Mouse (Mus musculus) hindbrain, embryonic 16.5 days (tissue): ENCODE results near the gene Sbf2. TPM values are rescaled to one million over a fixed set of nuclear protein-coding genes. Genes with fewer than 3 reads are reported as not detected.

ENCODE experiments used
- ATAC-seq: fragments of 200-750 bp; cut with Nextera tagmentation; 2 replicates; pipeline ENCODE4 v1.8.0; 2017; ENCODE audit warnings: moderate TSS enrichment, moderate library complexity
- H3K27ac ChIP-seq: fragments of 300-500 bp; sonication (generic); 2 replicates; pipeline ENCODE4 v1.5.1; 2014; ENCODE audit warnings: low read depth, mild to moderate bottlenecking, control low read depth, low read length, moderate library complexity
- H3K27me3 ChIP-seq: fragments of 300-500 bp; sonication (generic); replicated peaks from 2 replicates; pipeline ENCODE4 v1.6.1; 2014; ENCODE audit warnings: low read length; ENCODE audit not compliant: control insufficient read depth, insufficient read depth
- H3K36me3 ChIP-seq: fragments of 300-500 bp; sonication (generic); 2 replicates; pipeline ENCODE4 v1.6.1; 2014; ENCODE audit warnings: mild to moderate bottlenecking, low read length, moderate library complexity, mixed read lengths; ENCODE audit not compliant: control insufficient read depth, insufficient read depth
- H3K4me1 ChIP-seq: fragments of 300-500 bp; sonication (generic); 2 replicates; pipeline ENCODE4 v1.6.1; 2014; ENCODE audit warnings: low read depth, low read length; ENCODE audit not compliant: control insufficient read depth, insufficient read depth
- H3K4me2 ChIP-seq: fragments of 300-500 bp; sonication (generic); 2 replicates; pipeline ENCODE4 v1.6.1; 2014; ENCODE audit warnings: mild to moderate bottlenecking, low read length, control low read depth, moderate library complexity
- H3K4me3 ChIP-seq: fragments of 300-500 bp; sonication (generic); 2 replicates; pipeline ENCODE4 v1.5.1; 2014; ENCODE audit warnings: mild to moderate bottlenecking, low read length, control low read depth, moderate library complexity
- H3K9ac ChIP-seq: fragments of 300-500 bp; sonication (generic); 2 replicates; pipeline ENCODE4 v1.6.1; 2014; ENCODE audit warnings: low read depth, mild to moderate bottlenecking, control low read depth, low read length, moderate library complexity
- H3K9me3 ChIP-seq: fragments of 300-500 bp; sonication (generic); 2 replicates; pipeline ENCODE4 v1.6.1; 2014; ENCODE audit warnings: mild to moderate bottlenecking, low read length, moderate library complexity; ENCODE audit not compliant: control insufficient read depth
- WGBS: fragments of 180-500 bp; shearing (Covaris S2); extraction: QIAGEN DNeasy Blood & Tissue Kit; methylation state at CpG from one replicate; pipeline ENCODE4 v1.1.7; 2014; 5-methylcytosine and 5-hydroxymethylcytosine counted together
- polyA plus RNA-seq: library from polyadenylated mRNA; unstranded; fragments of >200 nt; fragmentation: Nextera tagmentation; extraction: Ambion mirVana; gene quantifications from 2 replicates; pipeline ENCODE4 v1.2.1, GENCODE M21; 2015

The Sbf2 gene
- polyA plus RNA-seq, 1 experiment from 2014 or later: 51.8 TPM

DNA sequence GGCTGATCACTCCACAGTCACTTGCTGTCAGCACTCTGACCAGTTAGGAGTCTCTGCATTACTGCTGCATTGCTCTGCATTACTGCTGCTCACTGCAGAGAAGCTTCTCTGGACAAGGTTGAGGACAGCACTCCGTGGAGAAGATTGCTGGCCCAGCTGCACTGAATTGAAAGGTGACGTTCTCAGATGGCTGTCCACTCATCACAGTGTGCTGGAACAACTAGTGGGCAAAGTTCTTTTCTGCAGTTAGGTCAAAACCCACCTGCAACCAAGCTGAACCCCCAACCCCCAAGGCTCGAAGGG is 328.9 kb downstream of the Sbf2 start:
- Histone ChIP-seq H3K4me2 (no peak overlapping the region), H3K4me3 (no peak overlapping the region), H3K27ac (no peak overlapping the region), H3K27me3 (no peaks in the 10 kb centered on the region), H3K9me3 (no peaks in the 10 kb centered on the region), H3K4me1 (no peaks in the 10 kb centered on the region), H3K36me3 (no peaks in the 10 kb centered on the region), H3K9ac (no peak overlapping the region)
- WGBS: 81% methylated on average over 3 of the region's 3 CpGs
- no peak for ATAC-seq

DNA sequence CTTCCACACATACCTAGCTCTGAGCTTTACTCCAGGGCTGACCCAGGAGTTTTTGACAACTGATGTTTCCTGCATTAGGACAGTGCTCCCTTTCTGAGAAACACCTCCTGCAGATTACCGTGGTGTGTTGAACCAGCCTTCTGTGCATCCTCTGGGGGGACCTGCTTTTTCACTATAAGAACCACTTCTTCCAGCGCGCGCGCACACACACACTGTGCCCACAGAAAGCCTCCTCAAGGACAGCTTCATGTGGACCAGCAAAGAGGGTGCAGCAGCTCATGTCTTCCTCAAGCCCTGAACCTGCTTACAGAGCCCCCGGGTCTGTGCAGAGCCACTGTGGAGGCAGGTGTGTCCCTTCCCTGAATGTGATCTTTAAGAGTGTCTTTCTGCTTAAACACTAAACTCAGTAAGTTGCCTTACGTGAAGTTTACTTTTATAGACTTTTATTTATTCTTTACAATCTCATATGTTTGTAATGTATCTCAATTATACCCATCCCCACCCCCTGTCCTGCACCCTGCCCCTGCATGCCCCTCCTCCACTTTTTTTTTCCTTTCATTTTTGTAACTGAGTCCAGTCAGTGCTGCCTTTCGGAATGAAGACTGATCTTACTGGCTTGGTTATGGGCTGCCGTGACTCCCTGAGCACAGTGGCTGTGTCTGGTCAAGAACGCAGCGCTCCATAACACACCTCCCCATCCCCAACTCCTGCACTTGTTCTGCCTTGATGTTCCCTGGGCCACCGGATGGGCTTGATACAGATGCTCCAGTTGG is 329.5 kb downstream of the Sbf2 start:
- H3K9ac ChIP-seq: no peak overlapping the region
- H3K9me3 ChIP-seq: no peaks in the 10 kb centered on the region
- 92% methylated on average over 12 of the region's 12 CpGs for WGBS
- ATAC-seq: no peak
- no peak overlapping the region for H3K4me3 ChIP-seq
- H3K36me3 ChIP-seq: no peaks in the 10 kb centered on the region
- no peak overlapping the region for H3K4me2 ChIP-seq
- H3K4me1 ChIP-seq: no peaks in the 10 kb centered on the region
- H3K27me3 ChIP-seq: no peaks in the 10 kb centered on the region
- no peak overlapping the region for H3K27ac ChIP-seq

DNA sequence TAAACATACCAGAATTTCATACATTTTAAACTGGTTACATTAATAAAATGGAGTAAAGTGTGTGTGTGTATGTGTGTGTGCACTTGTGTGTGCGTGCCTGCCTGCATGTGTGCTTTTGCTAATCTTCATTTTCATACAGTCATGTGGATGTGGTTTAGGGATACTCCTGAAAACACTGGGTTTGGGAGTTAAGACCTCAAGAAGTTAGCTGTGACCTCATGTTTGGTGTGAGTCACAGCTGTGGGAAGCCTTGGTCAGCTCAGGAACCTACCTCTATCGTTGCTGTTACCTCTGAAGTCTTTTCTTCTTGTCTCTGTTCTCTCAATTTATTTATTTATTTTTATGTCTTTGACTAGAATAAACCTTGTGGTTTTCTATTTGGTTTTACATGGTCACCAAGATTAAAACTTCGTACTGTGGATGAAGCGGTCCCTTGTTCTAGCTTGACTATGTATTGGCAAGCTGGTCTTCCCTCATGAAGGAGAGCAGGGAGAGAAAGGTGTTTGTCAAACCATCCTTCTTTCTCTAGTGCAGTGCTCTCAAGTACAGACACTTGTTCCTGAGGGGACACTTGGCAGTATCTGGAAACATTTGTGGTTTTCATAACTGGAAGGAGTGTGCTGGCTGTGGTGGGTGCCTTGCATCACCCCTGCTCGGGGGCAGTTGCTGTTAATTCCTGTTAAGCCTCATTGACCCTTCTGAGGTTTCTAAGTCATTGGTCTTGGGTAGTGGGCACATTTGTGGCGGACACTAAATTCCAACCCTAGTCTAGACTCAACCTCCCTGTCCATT is 331.0 kb downstream of the Sbf2 start:
- no peak for ATAC-seq
- Histone ChIP-seq H3K27ac (no peak overlapping the region), H3K4me1 (no peaks in the 10 kb centered on the region), H3K27me3 (no peaks in the 10 kb centered on the region), H3K4me2 (no peak overlapping the region), H3K36me3 (no peaks in the 10 kb centered on the region), H3K9me3 (no peaks in the 10 kb centered on the region), H3K9ac (no peak overlapping the region), H3K4me3 (no peak overlapping the region)
- WGBS: 94% methylated on average over 6 of the region's 6 CpGs

DNA sequence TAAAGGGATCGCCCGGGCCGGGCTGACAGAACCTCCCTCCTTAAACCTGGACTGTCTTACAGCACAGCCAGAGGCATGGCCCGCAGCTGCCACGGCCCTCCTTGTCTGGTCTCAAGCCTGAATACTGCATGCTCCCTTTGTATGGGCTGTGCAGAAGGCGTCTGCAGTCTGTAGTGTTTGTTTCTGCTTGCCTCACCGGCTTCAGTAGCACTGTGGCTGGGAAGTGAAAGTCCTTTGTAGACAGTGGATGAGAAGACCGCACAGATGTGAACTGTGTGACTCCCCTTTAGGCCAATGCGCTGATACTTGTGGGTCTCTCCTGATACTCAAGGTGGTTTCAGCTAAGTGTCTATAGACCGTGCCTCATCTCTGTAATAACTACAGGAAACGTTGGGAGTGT is 331.9 kb downstream of the Sbf2 start:
- H3K36me3 ChIP-seq: no peaks in the 10 kb centered on the region
- WGBS: 83% methylated on average over 11 of the region's 11 CpGs
- H3K4me1 ChIP-seq: no peaks in the 10 kb centered on the region
- ATAC-seq: no peak
- H3K27ac ChIP-seq: no peak overlapping the region
- H3K27me3 ChIP-seq: no peaks in the 10 kb centered on the region
- no peak overlapping the region for H3K4me3 ChIP-seq
- H3K4me2 ChIP-seq: no peak overlapping the region
- H3K9ac ChIP-seq: no peak overlapping the region
- H3K9me3 ChIP-seq: no peaks in the 10 kb centered on the region

DNA sequence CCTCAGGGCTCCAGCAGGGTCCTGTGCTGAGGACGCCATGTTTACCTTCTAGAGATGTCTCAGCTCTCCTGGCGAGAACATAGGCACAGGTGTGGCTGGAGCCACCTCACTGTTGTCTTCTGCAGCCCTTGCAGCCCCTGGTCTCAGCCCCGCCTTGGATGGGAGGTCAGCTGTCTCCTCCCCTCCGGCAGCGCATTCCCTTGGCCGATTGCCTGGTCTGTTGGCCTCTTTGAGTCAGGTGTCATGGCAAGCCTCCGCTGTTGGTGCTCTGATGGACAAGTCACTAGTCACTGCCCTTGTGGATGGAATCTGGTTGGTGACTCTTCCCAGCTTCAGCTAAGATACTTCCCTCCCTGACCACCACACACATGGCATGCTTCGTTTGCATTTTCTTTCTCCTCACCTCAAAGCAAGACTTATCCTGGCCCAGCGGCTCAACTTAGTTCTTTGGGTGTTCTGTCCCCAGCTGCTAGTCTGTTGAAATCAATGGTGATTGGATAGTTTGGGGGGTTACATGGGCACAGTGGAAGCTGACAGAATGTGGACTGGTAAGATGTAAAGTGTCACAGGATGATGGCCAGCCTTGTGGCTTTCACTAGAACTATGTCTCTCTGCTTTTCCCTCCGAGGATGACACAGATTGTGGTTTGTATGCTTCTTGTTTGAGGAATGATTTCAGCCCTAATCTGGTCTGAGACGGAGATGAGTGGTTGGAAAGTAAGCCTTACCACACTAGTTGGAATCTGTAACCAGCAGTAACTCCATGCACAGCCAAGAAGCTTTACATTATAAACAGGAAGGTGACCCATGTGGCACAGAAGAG is 333.1 kb downstream of the Sbf2 start:
- no peaks in the 10 kb centered on the region for H3K4me1 ChIP-seq
- no peak for ATAC-seq
- no peak overlapping the region for H3K27ac ChIP-seq
- H3K9ac ChIP-seq: no peak overlapping the region
- H3K4me3 ChIP-seq: no peak overlapping the region
- H3K4me2 ChIP-seq: no peak overlapping the region
- 95% methylated on average over 11 of the region's 11 CpGs for WGBS
- H3K36me3 ChIP-seq: no peaks in the 10 kb centered on the region
- H3K9me3 ChIP-seq: no peaks in the 10 kb centered on the region
- no peaks in the 10 kb centered on the region for H3K27me3 ChIP-seq

DNA sequence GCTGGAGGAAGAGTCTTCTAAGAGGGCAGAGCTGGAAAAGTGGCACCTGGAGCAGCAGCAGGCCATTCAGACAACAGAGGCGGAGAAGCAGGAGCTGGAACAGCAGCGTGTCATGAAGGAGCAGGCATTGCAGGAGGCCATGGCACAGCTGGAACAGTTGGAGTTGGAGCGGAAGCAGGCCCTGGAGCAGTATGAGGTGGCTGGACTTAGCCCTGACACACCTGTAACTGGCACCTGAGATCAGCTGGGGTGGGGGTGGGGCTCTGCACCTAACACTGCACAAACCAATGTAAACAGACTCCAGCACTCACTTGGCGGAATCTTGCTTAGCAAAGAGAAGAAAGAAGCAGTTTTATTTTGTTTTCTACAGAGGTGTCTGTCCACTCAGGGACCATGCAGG is 335.5 kb downstream of the Sbf2 start:
- H3K9ac ChIP-seq: no peak overlapping the region
- H3K4me1 ChIP-seq: no peaks in the 10 kb centered on the region
- no peak overlapping the region for H3K27ac ChIP-seq
- WGBS: 98% methylated on average over 4 of the region's 4 CpGs
- no peak overlapping the region for H3K4me2 ChIP-seq
- H3K9me3 ChIP-seq: no peaks in the 10 kb centered on the region
- ATAC-seq: no peak
- H3K4me3 ChIP-seq: no peak overlapping the region
- H3K36me3 ChIP-seq: no peaks in the 10 kb centered on the region
- no peaks in the 10 kb centered on the region for H3K27me3 ChIP-seq

DNA sequence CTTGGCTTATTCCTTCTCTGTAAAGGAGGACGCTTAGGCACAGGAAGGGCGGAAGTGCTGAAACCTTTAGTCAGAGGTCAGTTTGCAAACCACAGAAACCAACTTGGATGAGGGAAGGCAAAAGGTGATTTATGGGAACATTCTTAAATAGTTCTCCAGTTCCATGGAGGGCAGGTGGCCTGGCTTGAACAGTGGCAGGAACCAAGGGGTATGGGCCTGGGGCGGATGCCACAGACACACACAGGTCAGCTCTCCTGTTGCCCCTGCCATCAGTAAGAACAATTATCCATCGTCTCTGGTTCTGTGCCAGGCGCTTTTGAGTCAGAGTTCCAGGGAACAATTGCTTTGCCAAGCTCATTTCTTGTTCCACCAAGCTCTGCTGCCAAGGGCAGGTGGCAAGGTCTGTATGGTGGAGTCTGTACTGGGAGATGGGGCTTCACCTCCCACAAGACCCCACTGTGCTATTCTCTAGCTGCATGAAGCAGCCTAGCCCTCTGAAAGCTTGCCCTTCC is 336.9 kb downstream of the Sbf2 start:
- no peaks in the 10 kb centered on the region for H3K9me3 ChIP-seq
- H3K36me3 ChIP-seq: no peaks in the 10 kb centered on the region
- H3K9ac ChIP-seq: no peak overlapping the region
- WGBS: 80% methylated on average over 5 of the region's 5 CpGs
- H3K4me1 ChIP-seq: no peaks in the 10 kb centered on the region
- H3K27ac ChIP-seq: no peak overlapping the region
- no peaks in the 10 kb centered on the region for H3K27me3 ChIP-seq
- ATAC-seq: no peak
- H3K4me2 ChIP-seq: no peak overlapping the region
- H3K4me3 ChIP-seq: no peak overlapping the region

DNA sequence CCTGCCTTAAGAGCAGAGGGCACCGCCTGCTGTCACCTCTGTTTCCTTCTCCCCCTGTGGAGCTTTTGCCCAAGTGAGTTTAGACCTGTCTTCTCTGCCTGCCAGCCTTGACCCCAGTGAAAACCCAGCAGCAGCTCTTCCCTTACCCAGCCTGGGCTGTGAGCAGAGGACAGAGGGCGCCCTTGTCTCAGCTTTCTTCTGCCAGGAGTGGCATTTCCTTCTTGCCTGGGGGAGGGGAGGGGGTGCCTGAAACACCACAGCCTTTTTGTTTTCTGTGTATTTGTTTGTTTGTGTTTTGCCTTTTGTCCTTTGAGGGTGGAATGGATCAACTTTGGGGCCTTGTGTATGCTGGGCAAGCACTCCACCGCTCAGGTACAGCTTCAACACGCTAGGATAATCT is 342.3 kb downstream of the Sbf2 start:
- no peak for ATAC-seq
- 87% methylated on average over 4 of the region's 4 CpGs for WGBS
- no peaks in the 10 kb centered on the region for H3K27me3 ChIP-seq

DNA sequence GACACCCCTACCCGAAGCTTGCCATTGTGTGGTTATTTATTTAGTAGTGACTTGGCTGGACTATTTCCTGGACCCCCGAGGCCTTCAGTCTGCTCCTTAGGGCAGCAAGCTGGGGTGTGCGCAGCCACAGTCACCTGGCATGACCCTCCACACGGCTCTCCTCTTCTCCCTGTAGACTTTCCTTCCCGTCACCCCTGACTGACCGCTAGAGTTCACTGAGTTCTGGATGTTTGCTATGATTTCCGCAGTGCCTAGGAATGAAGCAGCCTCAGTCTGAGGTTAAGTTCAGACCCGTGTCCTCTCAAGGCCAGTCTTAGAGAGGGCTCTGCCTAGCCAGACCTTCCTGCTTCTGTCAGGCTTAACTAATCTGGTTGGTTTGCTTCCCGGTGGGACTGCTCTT is 342.9 kb downstream of the Sbf2 start:
- 72% methylated on average over 9 of the region's 9 CpGs for WGBS
- no peak overlapping the region for H3K9ac ChIP-seq
- no peak overlapping the region for H3K4me3 ChIP-seq
- no peaks in the 10 kb centered on the region for H3K9me3 ChIP-seq
- H3K4me1 ChIP-seq: no peaks in the 10 kb centered on the region
- H3K27ac ChIP-seq: no peak overlapping the region
- ATAC-seq: no peak
- H3K4me2 ChIP-seq: no peak overlapping the region
- H3K36me3 ChIP-seq: no peaks in the 10 kb centered on the region
- no peaks in the 10 kb centered on the region for H3K27me3 ChIP-seq

More for the DNA sequence above, 342.3 kb downstream of the Sbf2 start:
- Histone ChIP-seq H3K27ac (no peak overlapping the region), H3K9me3 (no peaks in the 10 kb centered on the region), H3K9ac (no peak overlapping the region), H3K4me1 (no peaks in the 10 kb centered on the region), H3K4me2 (no peak overlapping the region), H3K36me3 (no peaks in the 10 kb centered on the region), H3K4me3 (no peak overlapping the region)
